Mouse (Mus musculus) small intestine, adult 2 months (tissue): ENCODE results near the gene Art3. TPM values are rescaled to one million over a fixed set of nuclear protein-coding genes. Genes with fewer than 3 reads are reported as not detected.

Source experiments
- H3K27ac ChIP-seq: fragments of 200-500 bp; 2 replicates; pipeline ENCODE4 v1.5.1; 2012; ENCODE audit warnings: low read depth, low read length, control low read depth, inconsistent platforms; ENCODE audit not compliant: insufficient read depth
- H3K27me3 ChIP-seq: fragments of 200-500 bp; 2 replicates; pipeline ENCODE4 v1.6.1; 2012; ENCODE audit warnings: mild to moderate bottlenecking, moderate library complexity, low read length, inconsistent platforms; ENCODE audit not compliant: control insufficient read depth, insufficient read depth
- H3K36me3 ChIP-seq: fragments of 200-500 bp; 2 replicates; pipeline ENCODE4 v1.6.1; 2012; ENCODE audit warnings: mild to moderate bottlenecking, low read length, control low read depth, inconsistent platforms; ENCODE audit not compliant: control insufficient read depth, insufficient read depth
- H3K4me1 ChIP-seq: fragments of 200-500 bp; 2 replicates; pipeline ENCODE4 v1.6.1; 2012; ENCODE audit warnings: low read length, inconsistent platforms, mixed read lengths; ENCODE audit not compliant: control insufficient read depth, insufficient read depth, insufficient read length
- H3K4me3 ChIP-seq: fragments of 200-500 bp; 2 replicates; pipeline ENCODE4 v1.5.1; 2012; ENCODE audit warnings: low read depth, mild to moderate bottlenecking, control low read depth, inconsistent platforms, low read length, moderate library complexity
- CTCF ChIP-seq: fragments of 200-500 bp; IDR thresholded peaks from 2 replicates; pipeline ENCODE4 v1.5.1; 2012; ENCODE audit warnings: low read depth, mild to moderate bottlenecking, control low read depth, inconsistent platforms, low read length, moderate library complexity, mixed read lengths; ENCODE audit not compliant: insufficient replicate concordance, insufficient read length; ENCODE audit errors: extremely low read depth
- POLR2A ChIP-seq: fragments of 200-500 bp; IDR thresholded peaks from 2 replicates; pipeline ENCODE4 v1.6.1; 2012; ENCODE audit warnings: low read depth, mild to moderate bottlenecking, control low read depth, inconsistent platforms, low read length, moderate library complexity
- WGBS: fragments of 180-500 bp; shearing (Covaris S2); methylation state at CpG from one replicate; pipeline ENCODE4 v1.1.7; 2018; 5-methylcytosine and 5-hydroxymethylcytosine counted together
- polyA plus RNA-seq: library from polyadenylated mRNA; depleted of rRNA; stranded (reverse); fragments of >200 nt; gene quantifications from 2 replicates; pipeline ENCODE4 v1.2.3, GENCODE M21; 2012; rRNA removed

The Art3 gene
- polyA plus RNA-seq, 1 experiment, result 1.9 TPM

DNA sequence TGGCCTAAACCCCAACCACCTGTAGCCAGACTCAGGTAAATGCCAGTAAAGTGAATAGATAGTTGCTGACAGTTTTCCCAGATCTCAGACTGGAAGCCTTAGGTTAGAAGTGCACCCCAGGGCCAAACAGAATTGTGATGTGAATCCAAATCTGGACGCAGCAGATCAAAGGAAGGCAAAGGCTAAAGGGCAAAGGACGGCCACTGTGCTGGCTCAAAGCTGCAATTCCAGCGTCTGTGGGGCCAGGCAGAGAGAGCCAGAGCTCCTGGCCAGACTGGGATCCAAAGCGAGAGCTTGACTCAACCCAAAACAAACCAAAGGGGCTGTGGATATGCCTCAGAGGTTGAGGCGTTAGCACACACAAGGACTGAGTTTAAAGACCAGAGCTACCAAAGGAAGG is 127.1 kb downstream of the Art3 start:
- no peak overlapping the region for H3K27ac ChIP-seq
- H3K36me3 ChIP-seq, result peaks cover 39% of the 10 kb centered on the region
- WGBS, result 50% methylated on average over 5 of the region's 5 CpGs

DNA sequence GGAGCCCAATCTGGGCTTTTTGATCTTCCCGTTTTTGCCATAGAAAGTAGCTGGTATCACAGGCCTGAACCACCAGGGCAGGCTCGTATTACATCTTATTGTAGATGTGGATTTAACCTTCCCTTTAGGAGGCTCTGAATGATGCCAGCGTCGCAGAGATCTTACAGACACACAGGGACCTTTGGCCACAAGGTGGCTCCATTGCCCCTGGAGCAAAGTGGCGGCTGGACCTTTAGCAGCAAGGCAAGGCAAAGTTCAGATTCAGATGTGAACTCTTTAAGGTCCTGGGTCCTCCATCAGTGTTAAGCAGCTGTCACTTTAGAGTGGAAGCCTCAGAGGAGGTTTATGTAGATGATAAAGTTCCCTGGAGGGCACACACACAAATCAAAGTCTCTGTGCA is 129.7 kb downstream of the Art3 start:
- Histone ChIP-seq H3K27ac (no peak overlapping the region), H3K4me3 (no peak overlapping the region), H3K36me3 (peaks cover 25% of the 10 kb centered on the region), H3K4me1 (no peaks in the 10 kb centered on the region), H3K27me3 (no peaks in the 10 kb centered on the region)
- 32% methylated on average over 5 of the region's 5 CpGs for WGBS
- no peak for TF ChIP-seq POLR2A
- TF ChIP-seq CTCF, result peak; percentile 86

More for the DNA sequence above, 127.1 kb downstream of the Art3 start:
- Histone ChIP-seq H3K27me3 (no peaks in the 10 kb centered on the region), H3K4me3 (no peak overlapping the region), H3K4me1 (no peaks in the 10 kb centered on the region)
- TF ChIP-seq POLR2A, result no peak
- TF ChIP-seq CTCF, result no peak

Other genes with a start within 250 kb of the Art3 start
- gene G3bp2, start 248.1 kb upstream of the Art3 start, polyA plus RNA-seq, result 3.1 and 6.9 TPM in 2 replicates
- 15.7 and 25.1 TPM in 2 replicates for gene Uso1, start 193.9 kb upstream of the Art3 start, polyA plus RNA-seq
- not detected in 2 replicates for gene U90926, start 116.4 kb upstream of the Art3 start, polyA plus RNA-seq
- gene Ppef2, start 75.5 kb upstream of the Art3 start, polyA plus RNA-seq, result 0.36 and 1.4 TPM in 2 replicates
- 28.9 and 59.9 TPM in 2 replicates for gene Naaa, start 53.7 kb upstream of the Art3 start, polyA plus RNA-seq
- 2.4 and 4.2 TPM in 2 replicates for gene Sdad1, start 21.3 kb upstream of the Art3 start, polyA plus RNA-seq
- 1.8 and 7.9 TPM in 2 replicates for gene Cxcl9, start 3.7 kb upstream of the Art3 start, polyA plus RNA-seq
- 5.0 and 9.6 TPM in 2 replicates for gene Cxcl10, start 17.1 kb downstream of the Art3 start, polyA plus RNA-seq
- gene Nup54, start 103.4 kb downstream of the Art3 start, polyA plus RNA-seq, result 6.7 and 6.9 TPM in 2 replicates
- gene Scarb2, start 175.0 kb downstream of the Art3 start, polyA plus RNA-seq, result 7.9 and 8.4 TPM in 2 replicates
- gene Fam47e, start 223.2 kb downstream of the Art3 start, polyA plus RNA-seq, result not detected in 2 replicates